Mouse (Mus musculus) liver, adult 2 months (tissue): ENCODE results near the gene Rsph14.

Source experiments
- CTCF ChIP-seq: fragments of 200-500 bp; IDR thresholded peaks from 2 replicates; pipeline ENCODE4 v1.5.1; 2011; ENCODE audit warnings: low read depth, low read length, control low read depth
- POLR2A ChIP-seq: fragments of 200-500 bp; IDR thresholded peaks from 2 replicates; pipeline ENCODE4 v1.6.1; 2011; ENCODE audit warnings: low read length, control low read depth; ENCODE audit not compliant: insufficient read depth; ENCODE audit errors: extremely low read depth

GRCm38 (mm10) chr10:75032395-75032794, at the start of gene Rsph14:
- no peak for TF ChIP-seq POLR2A
- no peak for TF ChIP-seq CTCF
